In genomic region chr8:41703927-41704924, GRCm38 (mm10) we compare ENCODE assay signal across 16 mouse cellular contexts.
A peak's percentile ranks its signal among the peaks of the same experiment; 100 is the strongest.
DNase-seq lines count a peak whose midpoint lies in the region; ATAC-seq and TF ChIP-seq lines count a peak whose summit lies in the region.
"Had no signal": no experiment of that assay in that cellular context is flagged by ENCODE, and none has a peak within 500 bp of the region (broad histone marks: within the 10 kb centered on the region; RNA-seq: fewer than 3 reads in every experiment).

No protein-coding gene starts in this region.

- no peak overlapping the region for H3K9ac ChIP-seq in midbrain, embryonic 11.5 days (ENCODE audit: low read length)
- no peak overlapping the region for H3K9ac ChIP-seq in hindbrain, embryonic 16.5 days (ENCODE audit: low read depth, low read length)
- H3K9ac ChIP-seq in lung, postnatal 0 days (replicated peaks; ENCODE audit: low read depth), result no peak overlapping the region
- H3K9ac ChIP-seq: limb, embryonic 13.5 days; liver, postnatal 0 days had no signal

- no peaks in the 10 kb centered on the region for H3K27me3 ChIP-seq in midbrain, embryonic 11.5 days (ENCODE audit: control insufficient read depth, insufficient read depth, low read length)
- H3K27me3 ChIP-seq in midbrain, embryonic 10.5 days (ENCODE audit: low read depth, poor library complexity, severe bottlenecking), result no peaks in the 10 kb centered on the region
- no peaks in the 10 kb centered on the region for H3K27me3 ChIP-seq in hindbrain, embryonic 16.5 days (replicated peaks; ENCODE audit: control insufficient read depth, insufficient read depth, low read length)
- no peaks in the 10 kb centered on the region for H3K27me3 ChIP-seq in lung, postnatal 0 days (replicated peaks; ENCODE audit: insufficient read depth, low read length)
- H3K27me3 ChIP-seq: limb, embryonic 13.5 days had no signal

- no peak overlapping the region for H3K4me3 ChIP-seq in midbrain, embryonic 11.5 days (ENCODE audit: low read depth, low read length)
- H3K4me3 ChIP-seq in midbrain, embryonic 10.5 days, result no peak overlapping the region
- H3K4me3 ChIP-seq in hindbrain, embryonic 16.5 days (ENCODE audit: low read length), result no peak overlapping the region
- H3K4me3 ChIP-seq in lung, postnatal 0 days (ENCODE audit: low read depth, low read length), result no peak overlapping the region
- H3K4me3 ChIP-seq: limb, embryonic 13.5 days; myocyte had no signal

- no peaks in the 10 kb centered on the region for H3K9me3 ChIP-seq in midbrain, embryonic 11.5 days (ENCODE audit: control insufficient read depth, low read length)
- no peaks in the 10 kb centered on the region for H3K9me3 ChIP-seq in midbrain, embryonic 10.5 days (replicated peaks)
- H3K9me3 ChIP-seq in hindbrain, embryonic 16.5 days (ENCODE audit: control insufficient read depth, low read length), result no peaks in the 10 kb centered on the region
- H3K9me3 ChIP-seq in lung, postnatal 0 days (ENCODE audit: low read length), result no peaks in the 10 kb centered on the region
- H3K9me3 ChIP-seq: limb, embryonic 13.5 days had no signal

- 56% methylated on average over 9 of the region's 9 CpGs for WGBS in midbrain, embryonic 11.5 days
- 83% methylated on average over 9 of the region's 9 CpGs for WGBS in midbrain, embryonic 10.5 days
- 33% methylated on average over 9 of the region's 9 CpGs for WGBS in hindbrain, embryonic 16.5 days
- WGBS in lung, postnatal 0 days, result 44% methylated on average over 9 of the region's 9 CpGs

- no peak overlapping the region for H3K4me2 ChIP-seq in midbrain, embryonic 11.5 days
- H3K4me2 ChIP-seq in hindbrain, embryonic 16.5 days (ENCODE audit: low read length), result no peak overlapping the region
- no peak overlapping the region for H3K4me2 ChIP-seq in lung, postnatal 0 days (replicated peaks; ENCODE audit: low read depth, low read length)
- H3K4me2 ChIP-seq: limb, embryonic 13.5 days had no signal

- H3K4me1 ChIP-seq in midbrain, embryonic 11.5 days (ENCODE audit: control insufficient read depth, insufficient read depth, low read length), result no peaks in the 10 kb centered on the region
- no peaks in the 10 kb centered on the region for H3K4me1 ChIP-seq in midbrain, embryonic 10.5 days
- H3K4me1 ChIP-seq in hindbrain, embryonic 16.5 days (ENCODE audit: control insufficient read depth, insufficient read depth, low read depth, low read length), result no peaks in the 10 kb centered on the region
- H3K4me1 ChIP-seq in lung, postnatal 0 days (ENCODE audit: insufficient read depth, low read depth, low read length), result no peaks in the 10 kb centered on the region
- H3K4me1 ChIP-seq: limb, embryonic 13.5 days had no signal

- no peak for TF ChIP-seq CTCF in lung, postnatal 0 days (IDR thresholded peaks at IDR 0.05)

- H3K36me3 ChIP-seq in midbrain, embryonic 11.5 days (ENCODE audit: control insufficient read depth, insufficient read depth, low read length), result no peaks in the 10 kb centered on the region
- H3K36me3 ChIP-seq in midbrain, embryonic 10.5 days, result no peaks in the 10 kb centered on the region
- no peaks in the 10 kb centered on the region for H3K36me3 ChIP-seq in hindbrain, embryonic 16.5 days (ENCODE audit: control insufficient read depth, insufficient read depth, low read length)
- H3K36me3 ChIP-seq in lung, postnatal 0 days (ENCODE audit: insufficient read depth, low read length), result no peaks in the 10 kb centered on the region
- H3K36me3 ChIP-seq: limb, embryonic 13.5 days had no signal

- ATAC-seq in midbrain, embryonic 11.5 days (ENCODE audit: low FRiP score), result peak; percentile 68
- peak; percentile 48; the same call in 1 of the 2 replicates for ATAC-seq in hindbrain, embryonic 16.5 days
- ATAC-seq in lung, postnatal 0 days, result no peak
- ATAC-seq: liver, postnatal 0 days had no signal

- TF ChIP-seq EP300 in lung, postnatal 0 days (IDR thresholded peaks at IDR 0.05), result no peak

- DNase-seq in midbrain, embryonic 11.5 days (ENCODE audit: low spot score, missing footprints), result no peak
- no peak for DNase-seq in midbrain, embryonic 10.5 days (ENCODE audit: low spot score)
- peak; percentile 2 to 6 for DNase-seq in kidney, postnatal 4 days
- DNase-seq in retina, embryonic 14.5 days (ENCODE audit: low spot score), result peak; percentile 24
- DNase-seq in lung, postnatal 0 days (ENCODE audit: low spot score), result no peak
- DNase-seq in right cerebral cortex, postnatal 10 days (ENCODE audit: low spot score in 2 of 2), result no peak
- no peak for DNase-seq in layer of hippocampus, postnatal 14 days (ENCODE audit: low spot score in 2 of 2)
- DNase-seq: cerebellum, adult 18-20 months; heart, adult 11 months; liver, postnatal 0 days; thymus, postnatal 4 days had no signal

- no peak overlapping the region for H3K27ac ChIP-seq in midbrain, embryonic 11.5 days (ENCODE audit: low read depth, low read length)
- no peak overlapping the region for H3K27ac ChIP-seq in midbrain, embryonic 10.5 days (replicated peaks)
- no peak overlapping the region for H3K27ac ChIP-seq in hindbrain, embryonic 16.5 days (ENCODE audit: low read depth, low read length)
- H3K27ac ChIP-seq in lung, postnatal 0 days (ENCODE audit: low read length), result no peak overlapping the region
- H3K27ac ChIP-seq: limb, embryonic 13.5 days; macrophage; stomach, postnatal 0 days had no signal

Comparison
In these comparisons a context has a peak if more than half of its experiments do, and no peak if none do; other contexts are left out.
1. DNase-seq: peak in kidney, postnatal 4 days (2 of 2) and retina, embryonic 14.5 days (single experiment); none in midbrain, embryonic 11.5 days (single experiment), midbrain, embryonic 10.5 days (single experiment), lung, postnatal 0 days (single experiment), right cerebral cortex, postnatal 10 days (0 of 2) and layer of hippocampus, postnatal 14 days (0 of 2).